Mouse (Mus musculus): Measurements from ENCODE around the gene Cntrob. TPM values are rescaled to one million over a fixed set of nuclear protein-coding genes. Genes with fewer than 3 reads are reported as not detected.

Gene Cntrob
- polyA plus RNA-seq, 2 experiments: 6.5 to 9.8 TPM

DNA sequence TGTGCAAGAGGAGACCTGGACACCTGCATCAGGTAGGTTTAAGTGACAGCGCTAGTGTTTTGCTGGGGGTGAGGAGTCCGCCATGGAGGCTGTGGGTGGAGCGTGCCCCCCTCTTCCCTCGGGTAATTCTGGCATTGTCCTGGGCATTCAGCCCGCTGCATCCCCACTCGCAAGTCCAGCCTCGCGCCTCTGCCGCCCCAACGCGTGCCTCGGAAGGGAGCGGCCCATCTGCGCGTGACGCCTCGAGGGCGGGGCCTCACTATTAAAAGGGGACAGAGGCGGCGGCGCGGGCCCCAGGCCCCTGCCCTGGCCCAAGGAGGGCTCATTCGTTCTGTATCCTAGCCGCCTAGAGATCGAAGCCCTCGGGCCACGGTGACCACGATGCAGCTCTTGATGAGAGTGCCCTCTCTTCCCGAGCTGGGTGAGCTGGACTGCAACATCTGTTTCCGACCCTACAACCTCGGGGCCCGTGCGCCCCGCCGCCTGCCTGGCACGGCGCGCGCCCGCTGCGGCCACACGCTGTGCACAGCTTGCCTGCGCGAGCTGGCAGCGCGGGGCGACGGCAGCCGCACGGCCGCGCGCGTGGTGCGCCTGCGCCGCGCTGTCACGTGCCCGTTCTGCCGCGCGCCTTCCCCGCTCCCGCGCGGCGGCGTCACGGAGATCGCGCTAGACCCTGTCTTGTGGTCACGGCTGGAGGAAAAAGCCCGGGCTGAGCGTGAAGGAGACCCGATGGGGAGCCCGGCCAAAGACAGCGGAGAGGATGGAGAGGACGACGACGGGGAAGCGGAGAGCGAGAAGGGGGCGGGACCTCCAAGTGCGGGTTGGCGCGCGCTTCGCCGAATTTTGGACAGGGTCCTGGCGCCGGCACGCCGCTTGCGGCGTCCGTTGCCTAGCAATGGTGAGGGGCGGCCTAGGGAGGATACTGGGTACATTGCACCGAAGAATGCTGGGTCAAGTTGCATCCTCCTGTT is 16.9 kb upstream of the Cntrob start, which contains the start of gene Rnf227:
Rnf227 (plus strand) TSS at position 301 of the 971 bp plus-strand sequence.
- ATAC-seq (ENCODE audit: insufficient read depth): peak; percentile 59; the same call in 1 of the 2 replicates
- no peak for TF ChIP-seq EP300 (IDR thresholded peaks at IDR 0.05; ENCODE audit: low read depth)
- TF ChIP-seq CTCF (IDR thresholded peaks at IDR 0.05; ENCODE audit: low read depth): no peak
- WGBS (ENCODE audit: insufficient replicate concordance): 3% methylated on average over 98 of the region's 99 CpGs
- Histone ChIP-seq H3K27ac (no peak within 1 kb of the TSS), H3K9ac (replicated peaks) (0 out of 2 replicates have a peak within 1 kb of the TSS, but pooled peaks have one; percentile 7), H3K27me3 (ENCODE audit: control insufficient read depth, insufficient read depth, low read length) (peaks cover 32% of the 10 kb centered on the region), H3K4me2 (ENCODE audit: low read depth) (peak within 1 kb of the TSS; percentile 77), H3K36me3 (replicated peaks; ENCODE audit: control insufficient read depth, insufficient read depth, low read depth) (no peaks in the 10 kb centered on the region), H3K4me3 (ENCODE audit: insufficient read depth in 1 of 2, low read depth in 2 of 2, low read length in 2 of 2) (peak within 1 kb of the TSS; percentile 41 to 51), H3K4me1 (replicated peaks; ENCODE audit: control insufficient read depth in 2 of 2, insufficient read depth in 2 of 2, low read length in 1 of 2) (peaks cover 3 to 6% of the 10 kb centered on the region in 2 experiments), H3K9me3 (ENCODE audit: control insufficient read depth, low read length) (no peaks in the 10 kb centered on the region)
- DNase-seq (ENCODE audit: low read depth in 3 of 3, low spot score in 3 of 3): no peak

DNA sequence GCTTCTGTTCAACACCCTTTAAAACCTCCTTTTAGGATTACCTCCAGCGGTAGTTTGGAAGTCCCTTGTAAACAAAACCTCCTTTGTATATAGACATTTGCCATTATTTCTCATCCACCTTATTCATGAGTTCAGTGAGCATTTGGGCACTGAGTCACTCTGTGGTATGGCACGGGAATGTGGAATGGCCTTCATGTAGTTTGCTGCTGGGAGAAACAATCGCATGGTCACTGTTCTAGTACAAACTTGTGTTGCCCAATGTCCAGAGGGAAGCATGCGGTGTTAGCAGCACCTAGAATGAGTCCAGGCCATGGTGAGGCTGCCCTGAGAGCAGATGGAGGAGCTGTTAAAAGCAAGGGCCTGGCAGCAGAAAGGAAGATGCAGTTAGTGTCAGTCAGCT is 11.2 kb upstream of the Cntrob start:
- Histone ChIP-seq H3K27ac (no peak overlapping the region), H3K4me1 (replicated peaks; ENCODE audit: control insufficient read depth in 2 of 2, insufficient read depth in 2 of 2, low read length in 1 of 2) (peaks cover 11 to 28% of the 10 kb centered on the region in 2 experiments), H3K27me3 (ENCODE audit: control insufficient read depth, insufficient read depth, low read length) (peaks cover 17% of the 10 kb centered on the region), H3K4me2 (ENCODE audit: low read depth) (no peak overlapping the region), H3K9ac (replicated peaks) (no peak overlapping the region), H3K36me3 (replicated peaks; ENCODE audit: control insufficient read depth, insufficient read depth, low read depth) (no peaks in the 10 kb centered on the region), H3K9me3 (ENCODE audit: control insufficient read depth, low read length) (no peaks in the 10 kb centered on the region), H3K4me3 (ENCODE audit: insufficient read depth in 1 of 2, low read depth in 2 of 2, low read length in 2 of 2) (no peak overlapping the region)
- DNase-seq (ENCODE audit: low read depth in 3 of 3, low spot score in 3 of 3): no peak
- TF ChIP-seq CTCF (IDR thresholded peaks at IDR 0.05; ENCODE audit: low read depth) (no peak), EP300 (IDR thresholded peaks at IDR 0.05; ENCODE audit: low read depth) (no peak)
- no peak for ATAC-seq (ENCODE audit: insufficient read depth)
- WGBS (ENCODE audit: insufficient replicate concordance): 69% methylated on average over 4 of the region's 4 CpGs

DNA sequence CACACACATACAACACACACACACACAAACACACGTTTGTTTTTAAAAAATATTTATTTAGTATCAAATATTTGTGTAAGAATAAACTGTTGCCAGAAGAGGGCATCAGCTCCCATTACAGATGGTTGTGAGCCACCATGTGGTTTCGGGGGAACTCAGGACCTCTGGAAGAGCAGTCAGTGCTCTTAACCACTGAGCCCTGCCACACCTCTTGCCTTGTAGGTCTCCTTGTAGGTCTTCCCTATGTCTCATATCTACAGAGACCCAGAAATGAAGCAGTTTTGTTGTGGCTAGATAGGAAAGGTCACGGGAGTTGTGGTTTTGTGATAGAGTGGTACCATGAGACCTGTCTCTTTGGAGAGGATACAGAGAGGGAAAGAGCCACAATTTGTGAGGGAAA is 10.3 kb upstream of the Cntrob start:
- 8% methylated on average over 3 of the region's 3 CpGs for WGBS (ENCODE audit: insufficient replicate concordance)
- no peaks in the 10 kb centered on the region for H3K36me3 ChIP-seq (replicated peaks; ENCODE audit: control insufficient read depth, insufficient read depth, low read depth)
- peaks cover 11 to 28% of the 10 kb centered on the region in 2 experiments for H3K4me1 ChIP-seq (replicated peaks; ENCODE audit: control insufficient read depth in 2 of 2, insufficient read depth in 2 of 2, low read length in 1 of 2)
- peaks cover 12% of the 10 kb centered on the region for H3K27me3 ChIP-seq (ENCODE audit: control insufficient read depth, insufficient read depth, low read length)
- H3K4me3 ChIP-seq (ENCODE audit: insufficient read depth in 1 of 2, low read depth in 2 of 2, low read length in 2 of 2): no peak overlapping the region
- H3K9ac ChIP-seq (replicated peaks): no peak overlapping the region
- peak; percentile 85 for ATAC-seq (ENCODE audit: insufficient read depth)
- H3K4me2 ChIP-seq (ENCODE audit: low read depth): peak overlapping the region; percentile 1; the same call in 1 of the 2 replicates
- TF ChIP-seq EP300 (IDR thresholded peaks at IDR 0.05; ENCODE audit: low read depth) (peak; percentile 77), CTCF (IDR thresholded peaks at IDR 0.05; ENCODE audit: low read depth) (peak; percentile 35)
- H3K27ac ChIP-seq: no peak overlapping the region
- DNase-seq (ENCODE audit: low read depth in 3 of 3, low spot score in 3 of 3): peak in 1 of 3 experiments; percentile 41
- H3K9me3 ChIP-seq (ENCODE audit: control insufficient read depth, low read length): no peaks in the 10 kb centered on the region

- H3K9ac ChIP-seq (replicated peaks): peak overlapping the region; percentile 48; the same call in 1 of the 2 replicates
- WGBS (ENCODE audit: insufficient replicate concordance): 27% methylated on average over 8 of the region's 8 CpGs
Observed at GRCm38 (mm10) chr11:69332713-69333253, 9.2 kb upstream of the Cntrob start.

More at GRCm38 (mm10) chr11:69332713-69333253, 9.2 kb upstream of the Cntrob start:
- TF ChIP-seq EP300 (IDR thresholded peaks at IDR 0.05; ENCODE audit: low read depth) (no peak), CTCF (IDR thresholded peaks at IDR 0.05; ENCODE audit: low read depth) (no peak)
- Histone ChIP-seq H3K4me3 (ENCODE audit: insufficient read depth in 1 of 2, low read depth in 2 of 2, low read length in 2 of 2) (no peak overlapping the region), H3K9me3 (ENCODE audit: control insufficient read depth, low read length) (no peaks in the 10 kb centered on the region), H3K36me3 (replicated peaks; ENCODE audit: control insufficient read depth, insufficient read depth, low read depth) (no peaks in the 10 kb centered on the region), H3K27me3 (ENCODE audit: control insufficient read depth, insufficient read depth, low read length) (peaks cover 16% of the 10 kb centered on the region), H3K4me1 (replicated peaks; ENCODE audit: control insufficient read depth in 2 of 2, insufficient read depth in 2 of 2, low read length in 1 of 2) (peaks cover 11 to 28% of the 10 kb centered on the region in 2 experiments), H3K4me2 (ENCODE audit: low read depth) (peak overlapping the region; percentile 79; the same call in 1 of the 2 replicates), H3K27ac (no peak overlapping the region)
- DNase-seq (ENCODE audit: low read depth in 3 of 3, low spot score in 3 of 3) (no peak), ATAC-seq (ENCODE audit: insufficient read depth) (no peak)
